Mouse (Mus musculus) thymus, adult 2 months (tissue): ENCODE results near the gene Fkbp1a. TPM values are rescaled to one million over a fixed set of nuclear protein-coding genes. Genes with fewer than 3 reads are reported as not detected.

Source experiments
- DNase-seq: peaks from one replicate; pipeline ENCODE4 v3.0.0; 2021
- H3K27ac ChIP-seq: fragments of 200-500 bp; 2 replicates; pipeline ENCODE4 v1.5.1; 2012; ENCODE audit warnings: low read length, control low read depth; ENCODE audit not compliant: control insufficient read depth, insufficient read depth
- H3K27me3 ChIP-seq: fragments of 200-500 bp; 2 replicates; pipeline ENCODE4 v1.6.1; 2012; ENCODE audit warnings: mild to moderate bottlenecking, low read length, moderate library complexity, mixed read lengths; ENCODE audit not compliant: control insufficient read depth, insufficient read depth
- H3K36me3 ChIP-seq: fragments of 200-500 bp; 2 replicates; pipeline ENCODE4 v1.6.1; 2012; ENCODE audit warnings: mild to moderate bottlenecking, low read length, moderate library complexity; ENCODE audit not compliant: control insufficient read depth, insufficient read depth
- H3K4me1 ChIP-seq: fragments of 200-500 bp; replicated peaks from 2 replicates; pipeline ENCODE4 v1.6.1; 2012; ENCODE audit warnings: low read length; ENCODE audit not compliant: control insufficient read depth, insufficient read depth
- H3K4me3 ChIP-seq: fragments of 200-500 bp; 2 replicates; pipeline ENCODE4 v1.5.1; 2012; ENCODE audit warnings: mild to moderate bottlenecking, low read length, control low read depth, moderate library complexity; ENCODE audit not compliant: control insufficient read depth, insufficient read depth
- CTCF ChIP-seq: fragments of 200-500 bp; IDR thresholded peaks from 2 replicates; pipeline ENCODE4 v1.5.1; 2012; ENCODE audit warnings: mild to moderate bottlenecking, control low read depth, low read length, moderate library complexity, borderline replicate concordance; ENCODE audit not compliant: control insufficient read depth, poor library complexity, insufficient read depth; ENCODE audit errors: extremely low read depth
- POLR2A ChIP-seq: fragments of 200-500 bp; IDR thresholded peaks from 2 replicates; pipeline ENCODE4 v1.6.1; 2012; ENCODE audit warnings: mild to moderate bottlenecking, low read length, control low read depth, moderate library complexity; ENCODE audit not compliant: control insufficient read depth, poor library complexity, insufficient read depth; ENCODE audit errors: extremely low read depth
- WGBS: fragments of 180-500 bp; shearing (Covaris S2); methylation state at CpG from one replicate; pipeline ENCODE4 v1.1.7; 2018; 5-methylcytosine and 5-hydroxymethylcytosine counted together
- polyA plus RNA-seq: library from polyadenylated mRNA; depleted of rRNA; stranded (reverse); fragments of >200 nt; gene quantifications from 2 replicates; pipeline ENCODE4 v1.2.3, GENCODE M21; 2012; rRNA removed

Gene Fkbp1a
- polyA plus RNA-seq, 1 experiment, result 146 TPM

DNA sequence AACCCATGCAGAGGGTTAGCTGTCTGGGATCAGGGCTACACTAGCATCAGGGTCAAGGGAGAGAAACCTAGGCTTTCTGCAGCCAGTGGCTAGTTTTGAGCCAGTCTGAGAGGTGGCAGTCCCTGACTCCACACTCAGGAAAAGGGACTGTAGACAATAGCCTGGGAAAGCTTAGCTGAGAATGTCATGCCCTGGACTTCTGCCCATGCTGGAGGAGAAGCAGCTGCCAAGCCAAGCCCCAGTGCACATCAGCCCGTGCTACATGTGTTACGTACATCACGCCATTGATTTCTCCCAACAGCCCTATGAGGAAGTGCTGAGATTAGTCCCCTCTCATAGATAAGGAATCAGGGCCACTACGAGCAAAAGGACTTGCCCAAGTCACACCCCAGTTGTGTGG is 59.8 kb downstream of the Fkbp1a start:
- TF ChIP-seq POLR2A (no peak), CTCF (no peak)
- Histone ChIP-seq H3K36me3 (no peaks in the 10 kb centered on the region), H3K4me3 (no peak overlapping the region), H3K27ac (no peak overlapping the region), H3K27me3 (no peaks in the 10 kb centered on the region), H3K4me1 (peaks cover 8% of the 10 kb centered on the region)
- WGBS, result 90% methylated on average over 4 of the region's 4 CpGs
- no peak for DNase-seq

DNA sequence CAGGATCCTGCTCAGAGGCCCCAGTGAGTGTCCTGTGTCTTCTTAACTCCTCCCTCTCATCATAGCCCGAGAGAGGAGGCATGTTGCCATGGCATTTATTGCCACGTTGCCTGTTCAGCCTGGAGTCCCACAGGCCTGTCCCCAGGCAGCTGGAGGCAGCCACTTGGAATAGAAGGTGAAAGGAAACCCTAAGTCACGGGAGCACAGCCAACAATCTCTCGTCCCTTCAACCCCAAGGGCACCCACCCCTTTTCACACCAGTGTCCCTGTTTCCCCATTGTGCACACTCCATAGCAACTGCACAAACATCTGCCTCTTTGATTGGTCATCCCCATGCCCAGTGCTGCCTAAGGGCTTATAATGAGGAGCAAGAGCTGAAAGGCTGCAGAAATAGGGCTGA is 61.3 kb downstream of the Fkbp1a start:
- no peak overlapping the region for H3K27ac ChIP-seq
- WGBS, result 72% methylated on average over 4 of the region's 4 CpGs

DNA sequence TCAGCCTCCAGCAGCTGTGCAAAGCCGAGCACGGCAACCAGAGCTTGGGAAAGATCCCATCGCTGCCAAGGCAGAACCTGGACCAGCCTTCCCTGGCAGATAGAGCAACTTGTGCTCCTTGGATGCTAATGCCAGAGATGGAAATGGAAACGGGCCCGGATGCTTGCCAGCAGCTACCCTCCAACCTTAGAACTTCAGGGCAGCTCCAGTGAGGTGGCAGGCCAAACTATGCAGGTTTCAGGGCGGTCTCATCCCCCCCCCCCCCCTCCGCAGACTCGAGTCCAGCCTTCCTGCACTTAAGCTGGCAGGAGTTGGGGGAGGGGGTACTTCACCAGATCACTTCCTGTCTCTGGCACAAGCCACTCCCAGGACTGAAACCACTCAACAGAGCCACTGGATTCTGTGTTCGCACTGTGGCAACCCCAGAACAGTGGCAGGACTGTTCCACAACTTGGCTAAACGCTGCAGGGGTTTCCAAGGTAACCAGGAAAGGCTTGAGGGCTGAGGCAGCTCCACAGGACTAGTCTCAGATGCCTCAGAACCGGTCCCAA is 63.2 kb downstream of the Fkbp1a start:
- DNase-seq, result peak; percentile 16
- no peak overlapping the region for H3K27ac ChIP-seq
- H3K4me3 ChIP-seq, result no peak overlapping the region
- H3K4me1 ChIP-seq, result peaks cover 8% of the 10 kb centered on the region
- TF ChIP-seq POLR2A (no peak), CTCF (no peak)
- H3K36me3 ChIP-seq, result no peaks in the 10 kb centered on the region
- WGBS, result 43% methylated on average over 11 of the region's 11 CpGs
- H3K27me3 ChIP-seq, result no peaks in the 10 kb centered on the region

More for the DNA sequence above, 61.3 kb downstream of the Fkbp1a start:
- no peak for DNase-seq
- no peak overlapping the region for H3K4me3 ChIP-seq
- no peaks in the 10 kb centered on the region for H3K27me3 ChIP-seq
- H3K36me3 ChIP-seq, result no peaks in the 10 kb centered on the region
- peaks cover 8% of the 10 kb centered on the region for H3K4me1 ChIP-seq
- TF ChIP-seq CTCF, result no peak
- no peak for TF ChIP-seq POLR2A

DNA sequence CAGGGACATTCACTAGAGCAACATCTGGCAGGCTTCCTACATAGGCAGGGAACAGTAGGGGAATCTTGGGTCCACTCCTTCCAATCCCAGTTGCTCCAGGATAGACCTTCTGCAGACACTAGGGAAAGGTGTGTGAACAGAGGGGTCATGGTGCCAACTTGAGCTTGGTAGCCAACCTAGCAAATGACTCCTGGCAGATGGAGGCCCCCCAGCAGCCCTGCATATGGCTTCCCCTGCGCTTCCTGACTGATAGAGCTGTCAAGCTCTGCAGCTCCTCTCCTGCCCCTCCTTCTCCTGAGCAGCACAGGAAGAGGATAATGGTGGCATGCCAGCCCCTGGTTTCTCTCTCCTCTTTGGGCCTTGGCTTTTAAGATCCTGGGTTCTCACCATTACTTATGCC is 66.2 kb downstream of the Fkbp1a start:
- Histone ChIP-seq H3K4me1 (peaks cover 8% of the 10 kb centered on the region), H3K36me3 (no peaks in the 10 kb centered on the region), H3K27me3 (no peaks in the 10 kb centered on the region), H3K4me3 (no peak overlapping the region), H3K27ac (no peak overlapping the region)
- no peak for TF ChIP-seq POLR2A
- TF ChIP-seq CTCF, result no peak
- no peak for DNase-seq
- whole genome bisulfite sequencing, result 83% methylated on average over 1 of the region's 1 CpGs

DNA sequence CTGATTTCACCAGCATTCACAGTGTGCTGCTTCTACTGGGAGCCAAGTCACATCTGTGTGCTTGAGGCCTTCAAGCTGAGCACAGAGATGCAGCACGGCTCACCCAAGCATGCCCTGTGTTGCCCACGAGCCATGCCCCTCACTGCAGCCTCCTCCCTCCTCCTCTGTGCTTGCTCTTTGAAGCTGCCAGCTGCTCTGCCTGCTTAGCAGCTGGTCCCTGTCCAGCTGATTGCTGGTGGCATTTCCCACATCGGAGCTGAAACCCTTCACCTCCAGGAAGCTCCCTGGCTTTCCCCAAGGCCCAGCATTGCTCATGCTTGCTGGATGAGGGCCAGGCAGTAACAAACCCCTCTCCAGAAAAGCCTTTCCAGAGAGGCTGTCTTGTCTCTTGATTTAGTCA is 67.7 kb downstream of the Fkbp1a start:
- Histone ChIP-seq H3K36me3 (no peaks in the 10 kb centered on the region), H3K4me1 (peaks cover 8% of the 10 kb centered on the region), H3K27me3 (no peaks in the 10 kb centered on the region), H3K4me3 (no peak overlapping the region), H3K27ac (no peak overlapping the region)
- 35% methylated on average over 3 of the region's 3 CpGs for WGBS
- no peak for DNase-seq
- TF ChIP-seq CTCF (no peak), POLR2A (no peak)

Other genes starting within 250 kb of the Fkbp1a start
- not detected in 2 replicates for gene 4921509C19Rik, start 66.3 kb upstream of the Fkbp1a start, polyA plus RNA-seq
- gene Nsfl1c, start 48.3 kb upstream of the Fkbp1a start, polyA plus RNA-seq, result 64.1 and 79.3 TPM in 2 replicates
- 3.5 and 4.6 TPM in 2 replicates for gene Sdcbp2, start 30.1 kb downstream of the Fkbp1a start, polyA plus RNA-seq
- 0.23 and 0.27 TPM in 2 replicates for gene Snph, start 90.1 kb downstream of the Fkbp1a start, polyA plus RNA-seq
- gene Rad21l, start 126.0 kb downstream of the Fkbp1a start, polyA plus RNA-seq, result not detected in 2 replicates
- 0.61 and 1.1 TPM in 2 replicates for gene Tmem74b, start 159.5 kb downstream of the Fkbp1a start, polyA plus RNA-seq
- 63.4 and 67.9 TPM in 2 replicates for gene Psmf1, start 201.7 kb downstream of the Fkbp1a start, polyA plus RNA-seq